Mouse (Mus musculus) limb, embryonic 13.5 days (tissue): ENCODE results near the gene Zfp692. TPM values are rescaled to one million over a fixed set of nuclear protein-coding genes. Genes with fewer than 3 reads are reported as not detected.
"Not testable (repeated sequence)": the region's sequence is repeated elsewhere in the genome, so short reads cannot be mapped to it uniquely, and the experiment has no call there.

Experiments used
- ATAC-seq: fragments of 200-750 bp; cut with Nextera tagmentation; 2 replicates; pipeline ENCODE4 v1.8.0; 2017; ENCODE audit warnings: low read depth, moderate number of reproducible peaks, moderate TSS enrichment; ENCODE audit not compliant: low FRiP score
- H3K27ac ChIP-seq: fragments of 300-500 bp; sonication (generic); 2 replicates; pipeline ENCODE4 v1.5.1; 2015; ENCODE audit warnings: inconsistent platforms, mild to moderate bottlenecking, moderate library complexity
- H3K27me3 ChIP-seq: fragments of 300-500 bp; sonication (generic); 2 replicates; pipeline ENCODE4 v1.6.1; 2015; ENCODE audit warnings: mild to moderate bottlenecking, inconsistent platforms
- H3K36me3 ChIP-seq: fragments of 300-500 bp; sonication (generic); 2 replicates; pipeline ENCODE4 v1.6.1; 2015; ENCODE audit warnings: inconsistent platforms, mild to moderate bottlenecking, moderate library complexity
- H3K4me1 ChIP-seq: fragments of 300-500 bp; sonication (generic); 2 replicates; pipeline ENCODE4 v1.6.1; 2015; ENCODE audit warnings: inconsistent platforms
- H3K4me2 ChIP-seq: fragments of 300-500 bp; sonication (generic); replicated peaks from 2 replicates; pipeline ENCODE4 v1.6.1; 2015; ENCODE audit warnings: inconsistent platforms, mild to moderate bottlenecking, moderate library complexity
- H3K4me3 ChIP-seq: fragments of 300-500 bp; sonication (generic); 2 replicates; pipeline ENCODE4 v1.5.1; 2015; ENCODE audit warnings: moderate library complexity, mild to moderate bottlenecking, inconsistent platforms
- H3K9ac ChIP-seq: fragments of 300-500 bp; sonication (generic); 2 replicates; pipeline ENCODE4 v1.6.1; 2015; ENCODE audit warnings: mild to moderate bottlenecking, inconsistent platforms
- H3K9me3 ChIP-seq: fragments of 300-500 bp; sonication (generic); 2 replicates; pipeline ENCODE4 v1.6.1; 2016; ENCODE audit warnings: inconsistent platforms
- WGBS: fragments of 180-500 bp; shearing (Covaris S2); methylation state at CpG from one replicate; pipeline ENCODE4 v1.1.7; 2015; 5-methylcytosine and 5-hydroxymethylcytosine counted together
- polyA plus RNA-seq: library from polyadenylated mRNA; unstranded; fragments of >200 nt; fragmentation: Nextera tagmentation; extraction: Ambion mirVana; gene quantifications from 2 replicates; pipeline ENCODE4 v1.2.1, GENCODE M21; 2015

Gene Zfp692
- polyA plus RNA-seq, 1 experiment from 2014 or later, result 26.7 TPM

DNA sequence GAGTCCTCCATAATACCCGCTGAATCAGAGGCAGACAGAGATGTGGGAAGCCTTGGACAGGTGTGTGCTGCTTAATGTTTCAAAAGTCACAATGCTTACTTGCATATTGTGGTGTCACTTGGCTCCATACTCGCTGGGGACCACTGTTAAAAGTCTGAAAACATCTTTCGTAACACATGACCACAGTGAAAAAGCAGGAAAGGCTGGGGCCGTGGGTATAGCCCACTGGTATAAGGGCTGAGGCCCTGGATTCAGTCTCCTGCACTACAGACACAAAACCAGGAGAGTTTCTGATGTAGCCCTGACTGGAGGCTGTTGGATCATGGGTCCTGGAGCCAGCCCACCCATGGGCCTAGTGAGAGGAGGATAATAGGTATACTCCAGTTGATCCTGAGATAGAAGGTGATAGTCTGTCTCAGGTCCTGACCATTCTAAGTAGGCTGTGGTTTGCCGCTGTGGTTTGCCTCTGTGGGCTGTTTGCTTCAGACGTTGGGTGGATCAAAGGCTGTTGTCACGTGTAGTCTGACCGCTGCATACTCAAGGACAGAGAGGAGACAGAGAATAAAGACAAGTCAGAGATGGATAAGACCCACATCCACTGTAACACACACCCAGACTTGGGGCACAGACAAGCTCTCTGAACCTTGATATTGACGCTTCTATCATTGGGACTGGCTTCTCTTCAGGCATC lies 16.7 kb upstream of the Zfp692 start:
- no peak overlapping the region for H3K4me2 ChIP-seq
- no peaks in the 10 kb centered on the region; the same call in 1 of the 2 replicates for H3K9me3 ChIP-seq
- H3K4me1 ChIP-seq, result no peaks in the 10 kb centered on the region
- WGBS, result 71% methylated on average over 9 of the region's 9 CpGs
- H3K4me3 ChIP-seq, result no peak overlapping the region
- ATAC-seq, result no peak
- no peak overlapping the region for H3K9ac ChIP-seq
- H3K27me3 ChIP-seq, result no peaks in the 10 kb centered on the region
- no peak overlapping the region for H3K27ac ChIP-seq
- no peaks in the 10 kb centered on the region for H3K36me3 ChIP-seq

DNA sequence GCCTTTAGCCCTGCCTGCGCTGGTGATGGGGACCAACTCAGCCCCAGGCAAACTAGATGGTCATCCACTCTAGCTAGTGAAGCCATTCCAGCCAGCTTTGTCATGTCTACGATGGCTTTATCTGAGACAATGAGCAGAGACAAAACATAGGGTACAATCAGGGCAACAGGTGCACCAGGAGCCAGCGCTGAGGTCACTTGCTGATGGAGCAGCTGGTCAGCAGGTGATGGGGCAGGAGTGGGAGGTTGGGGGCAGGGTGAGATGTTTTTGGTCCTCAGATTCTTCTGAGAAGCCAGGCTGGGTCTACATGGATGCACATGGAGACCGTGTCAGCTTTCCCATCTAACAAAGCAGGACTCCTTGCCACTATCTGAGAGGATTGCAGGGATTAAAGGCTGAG lies 16.1 kb upstream of the Zfp692 start:
- Histone ChIP-seq H3K4me2 (no peak overlapping the region), H3K4me1 (no peaks in the 10 kb centered on the region), H3K9me3 (no peaks in the 10 kb centered on the region; the same call in 1 of the 2 replicates), H3K27me3 (no peaks in the 10 kb centered on the region), H3K27ac (no peak overlapping the region), H3K36me3 (no peaks in the 10 kb centered on the region), H3K9ac (no peak overlapping the region), H3K4me3 (no peak overlapping the region)
- ATAC-seq, result no peak
- WGBS, result 79% methylated on average over 4 of the region's 4 CpGs

DNA sequence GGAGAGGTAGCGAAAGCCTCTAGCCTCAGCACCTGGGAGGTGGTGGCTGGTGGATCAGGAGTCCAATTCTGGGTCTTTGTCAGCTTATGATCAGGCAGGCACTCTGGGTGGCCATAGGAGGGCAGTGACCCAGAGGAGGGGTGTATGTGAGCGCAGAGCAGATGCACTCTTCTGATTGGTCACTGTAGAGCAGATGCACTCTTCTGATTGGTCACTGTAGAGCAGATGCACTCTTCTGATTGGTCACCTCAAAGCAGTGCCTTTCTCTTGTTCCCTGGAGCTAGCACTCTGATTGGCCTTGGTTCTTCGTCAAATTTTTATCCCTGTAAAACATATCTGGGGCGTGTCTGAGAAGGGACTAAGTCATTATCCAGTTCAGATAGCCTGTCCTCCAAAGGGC lies 14.1 kb upstream of the Zfp692 start:
- no peak for ATAC-seq
- no peak overlapping the region for H3K27ac ChIP-seq
- 49% methylated on average over 4 of the region's 4 CpGs for WGBS
- no peak overlapping the region for H3K4me3 ChIP-seq
- H3K4me2 ChIP-seq, result no peak overlapping the region
- H3K36me3 ChIP-seq, result no peaks in the 10 kb centered on the region
- H3K9ac ChIP-seq, result no peak overlapping the region
- H3K4me1 ChIP-seq, result no peaks in the 10 kb centered on the region
- H3K9me3 ChIP-seq, result no peaks in the 10 kb centered on the region; the same call in 1 of the 2 replicates
- H3K27me3 ChIP-seq, result no peaks in the 10 kb centered on the region

DNA sequence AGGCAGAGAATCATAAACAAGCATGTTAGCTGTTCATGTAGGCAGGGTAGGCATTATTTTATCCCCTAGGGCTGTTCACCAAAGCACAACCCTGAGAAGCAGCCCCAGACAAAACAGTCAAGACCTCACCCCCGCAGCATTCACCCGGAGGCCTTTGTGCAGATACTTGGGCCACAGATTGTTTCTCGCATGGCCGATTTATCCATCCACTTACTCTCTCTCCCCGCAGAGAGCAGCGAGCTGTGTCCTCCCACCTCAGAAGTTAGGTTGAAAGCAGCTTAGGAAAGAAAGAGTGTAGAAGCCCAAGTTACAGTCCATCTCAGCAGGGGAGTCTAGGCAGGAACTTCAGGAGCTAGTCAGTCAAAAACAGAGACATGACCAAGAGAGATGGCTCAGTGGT lies 9.5 kb upstream of the Zfp692 start:
- peaks cover 10% of the 10 kb centered on the region for H3K4me1 ChIP-seq
- no peak for ATAC-seq
- no peak overlapping the region for H3K9ac ChIP-seq
- H3K9me3 ChIP-seq, result no peaks in the 10 kb centered on the region; the same call in 1 of the 2 replicates
- H3K27ac ChIP-seq, result no peak overlapping the region
- H3K36me3 ChIP-seq, result no peaks in the 10 kb centered on the region
- no peak overlapping the region for H3K4me3 ChIP-seq
- WGBS, result 83% methylated on average over 6 of the region's 6 CpGs
- no peak overlapping the region for H3K4me2 ChIP-seq
- H3K27me3 ChIP-seq, result no peaks in the 10 kb centered on the region

GRCm38 (mm10) chr11:58301057-58301456 lies 5.8 kb upstream of the Zfp692 start:
- H3K27me3 ChIP-seq, result no peaks in the 10 kb centered on the region
- no peak overlapping the region for H3K27ac ChIP-seq
- H3K4me3 ChIP-seq, result peak overlapping the region; percentile 60
- peaks cover 16% of the 10 kb centered on the region for H3K4me1 ChIP-seq
- peak overlapping the region; percentile 32; the same call in 1 of the 2 replicates for H3K9ac ChIP-seq
- ATAC-seq, result 0 out of 2 replicates have a peak, but pooled peaks have one; percentile 10
- no peaks in the 10 kb centered on the region for H3K9me3 ChIP-seq
- H3K4me2 ChIP-seq, result peak overlapping the region; percentile 58
- no peaks in the 10 kb centered on the region for H3K36me3 ChIP-seq
- WGBS, result 11% methylated on average over 13 of the region's 13 CpGs

DNA sequence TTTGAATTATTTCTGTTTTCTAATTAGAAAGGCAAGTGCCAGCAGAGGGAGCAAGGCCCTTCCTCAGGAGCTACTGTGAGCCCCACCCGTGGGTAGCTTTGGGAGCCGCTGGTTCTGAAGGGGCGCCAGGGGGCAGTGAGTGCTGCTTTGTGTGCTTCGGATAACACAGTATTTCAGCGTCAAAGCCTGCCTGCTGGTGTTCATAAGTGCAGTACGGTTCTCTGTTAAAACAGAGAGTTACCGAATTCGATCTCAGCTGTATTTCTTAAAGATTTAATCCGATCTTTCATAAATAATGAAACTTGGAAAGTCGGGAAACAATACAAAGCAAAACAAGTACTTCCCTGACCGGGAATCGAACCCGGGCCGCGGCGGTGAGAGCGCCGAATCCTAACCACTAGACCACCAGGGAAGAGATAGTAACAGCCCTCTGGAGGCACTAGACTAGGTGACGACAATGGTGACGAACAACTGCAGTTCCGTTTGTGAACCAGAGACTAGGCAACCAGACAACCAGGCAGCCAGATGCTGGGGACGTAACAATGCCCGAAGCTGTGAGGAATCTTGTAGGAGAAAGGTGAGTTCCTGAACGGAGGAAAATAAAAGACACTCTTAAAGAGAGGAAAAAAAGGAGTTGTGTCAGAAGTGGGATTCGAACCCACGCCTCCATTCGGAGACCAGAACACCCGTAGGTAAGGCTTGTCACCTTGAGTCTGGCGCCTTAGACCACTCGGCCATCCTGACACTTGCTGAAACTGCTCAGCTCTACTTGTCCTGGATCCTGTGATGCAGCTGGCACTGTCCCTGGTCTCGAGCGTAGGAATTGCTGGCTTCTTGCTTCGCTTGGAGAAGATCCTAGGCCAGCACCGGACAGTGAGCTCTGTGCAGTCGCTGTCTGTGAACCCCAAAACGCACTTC lies 4.8 kb upstream of the Zfp692 start:
- ATAC-seq, result peak; percentile 90
- Histone ChIP-seq H3K9me3 (no peaks in the 10 kb centered on the region), H3K36me3 (no peaks in the 10 kb centered on the region), H3K4me1 (peaks cover 20% of the 10 kb centered on the region), H3K4me2 (peak overlapping the region; percentile 58), H3K27ac (peak overlapping the region; percentile 92), H3K27me3 (no peaks in the 10 kb centered on the region), H3K9ac (peak overlapping the region; percentile 69), H3K4me3 (peak overlapping the region; percentile 60)
- under 1% methylated on average over 36 of the region's 36 CpGs for WGBS

GRCm38 (mm10) chr11:58302774-58303445 lies 4.0 kb upstream of the Zfp692 start:
- H3K9ac ChIP-seq, result peak overlapping the region; percentile 69
- peak overlapping the region; percentile 60 for H3K4me3 ChIP-seq
- H3K27me3 ChIP-seq, result no peaks in the 10 kb centered on the region
- under 1% methylated on average over 26 of the region's 26 CpGs for WGBS
- H3K27ac ChIP-seq, result peak overlapping the region; percentile 92
- peaks cover 26% of the 10 kb centered on the region for H3K4me1 ChIP-seq
- peak overlapping the region; percentile 58 for H3K4me2 ChIP-seq
- no peaks in the 10 kb centered on the region for H3K36me3 ChIP-seq
- ATAC-seq, result peak; percentile 38
- no peaks in the 10 kb centered on the region for H3K9me3 ChIP-seq

GRCm38 (mm10) chr11:58303594-58303993 lies 3.3 kb upstream of the Zfp692 start:
- Histone ChIP-seq H3K4me2 (peak overlapping the region; percentile 58), H3K27me3 (no peaks in the 10 kb centered on the region), H3K4me1 (peaks cover 30% of the 10 kb centered on the region), H3K9me3 (no peaks in the 10 kb centered on the region), H3K36me3 (no peaks in the 10 kb centered on the region), H3K9ac (no peak overlapping the region), H3K4me3 (peak overlapping the region; percentile 15), H3K27ac (no peak overlapping the region)
- WGBS, result 28% methylated on average over 7 of the region's 7 CpGs
- no peak for ATAC-seq

DNA sequence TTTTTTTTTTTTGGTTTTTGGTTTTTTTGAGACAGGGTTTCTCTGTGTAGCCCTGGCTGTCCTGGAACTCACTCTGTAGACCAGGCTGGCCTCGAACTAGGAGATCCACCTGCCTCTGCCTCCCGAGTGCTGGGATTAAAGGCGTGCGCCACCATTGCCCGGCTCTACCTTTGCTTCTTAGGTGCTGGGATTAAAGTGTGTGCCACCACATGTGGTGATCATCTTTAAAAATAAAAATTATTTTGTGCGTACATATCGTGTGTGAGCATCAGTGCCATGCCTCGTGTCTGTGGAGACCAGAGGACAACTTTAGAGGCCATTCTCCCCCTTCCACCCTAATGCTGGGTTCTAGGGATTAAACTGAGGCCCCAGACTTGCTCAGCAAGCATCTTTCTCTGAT lies 1.6 kb upstream of the Zfp692 start:
- H3K4me2 ChIP-seq, H3K36me3 ChIP-seq, H3K9me3 ChIP-seq, H3K27ac ChIP-seq, H3K4me3 ChIP-seq, ATAC-seq, H3K27me3 ChIP-seq, H3K9ac ChIP-seq: not testable (repeated sequence)
- H3K4me1 ChIP-seq, result peaks cover 30% of the 10 kb centered on the region
- 93% methylated on average over 8 of the region's 8 CpGs for WGBS

- Histone ChIP-seq H3K9me3 (no peaks in the 10 kb centered on the region), H3K27me3 (no peaks in the 10 kb centered on the region), H3K27ac (peak overlapping the region; percentile 79; the same call in 1 of the 2 replicates), H3K4me1 (peaks cover 20% of the 10 kb centered on the region), H3K36me3 (peaks cover 19% of the 10 kb centered on the region), H3K4me3 (peak overlapping the region; percentile 56), H3K9ac (peak overlapping the region; percentile 76), H3K4me2 (peak overlapping the region; percentile 90)
- ATAC-seq, result peak; percentile 41
- WGBS, result under 1% methylated on average over 37 of the region's 42 CpGs
Measured at GRCm38 (mm10) chr11:58307411-58308080, 677 bp downstream of the Zfp692 start.

GRCm38 (mm10) chr11:58308661-58309060 lies 1.8 kb downstream of the Zfp692 start:
- H3K4me2 ChIP-seq, result no peak overlapping the region
- no peaks in the 10 kb centered on the region for H3K9me3 ChIP-seq
- H3K27me3 ChIP-seq, result no peaks in the 10 kb centered on the region
- WGBS, result 92% methylated on average over 9 of the region's 9 CpGs
- no peak overlapping the region for H3K27ac ChIP-seq
- ATAC-seq, result no peak
- H3K36me3 ChIP-seq, result peaks cover 21% of the 10 kb centered on the region
- peaks cover 17% of the 10 kb centered on the region for H3K4me1 ChIP-seq
- H3K4me3 ChIP-seq, result no peak overlapping the region
- H3K9ac ChIP-seq, result no peak overlapping the region
